Mouse (Mus musculus) ES-Bruce4 (cell line): ENCODE results near the gene Ackr3.

Experiments used
- CTCF ChIP-seq: IDR thresholded peaks from one replicate; pipeline ENCODE4 v1.8.1; 2011; ENCODE audit warnings: low read depth, low read length
- POLR2A ChIP-seq: IDR thresholded peaks from one replicate; pipeline ENCODE4 v1.8.1; 2011; ENCODE audit warnings: low read length; ENCODE audit not compliant: insufficient read depth

GRCm38 (mm10) chr1:90203341-90203740 is 439 bp upstream of the Ackr3 start:
- TF ChIP-seq POLR2A (no peak), CTCF (no peak)
